Mouse (Mus musculus) intestine, embryonic 16.5 days (tissue): ENCODE measurements around the gene Aarsd1. TPM values are rescaled to one million over a fixed set of nuclear protein-coding genes. Genes with fewer than 3 reads are reported as not detected.
"Not testable (repeated sequence)": the region's sequence is repeated elsewhere in the genome, so short reads cannot be mapped to it uniquely, and the experiment has no call there.

Source experiments
- ATAC-seq: fragments of 200-750 bp; cut with Nextera tagmentation; 2 replicates; pipeline ENCODE4 v1.8.0; 2017; ENCODE audit warnings: moderate TSS enrichment, moderate library complexity
- H3K27ac ChIP-seq: fragments of 300-500 bp; sonication (generic); 2 replicates; pipeline ENCODE4 v1.5.1; 2014; ENCODE audit warnings: mild to moderate bottlenecking, low read length
- H3K27me3 ChIP-seq: fragments of 300-500 bp; sonication (generic); replicated peaks from 2 replicates; pipeline ENCODE4 v1.6.1; 2014; ENCODE audit warnings: low read length, control low read depth, mixed read lengths; ENCODE audit not compliant: control insufficient read depth, insufficient read depth
- H3K36me3 ChIP-seq: fragments of 300-500 bp; sonication (generic); 2 replicates; pipeline ENCODE4 v1.6.1; 2014; ENCODE audit warnings: low read length, control low read depth; ENCODE audit not compliant: control insufficient read depth, insufficient read depth
- H3K4me1 ChIP-seq: fragments of 300-500 bp; sonication (generic); 2 replicates; pipeline ENCODE4 v1.6.1; 2014; ENCODE audit warnings: low read length, control low read depth, mixed read lengths; ENCODE audit not compliant: control insufficient read depth, insufficient read depth
- H3K4me2 ChIP-seq: fragments of 300-500 bp; sonication (generic); 2 replicates; pipeline ENCODE4 v1.6.1; 2014; ENCODE audit warnings: low read depth, low read length, control low read depth
- H3K4me3 ChIP-seq: fragments of 300-500 bp; sonication (generic); 2 replicates; pipeline ENCODE4 v1.5.1; 2014; ENCODE audit warnings: mild to moderate bottlenecking, low read length
- H3K9ac ChIP-seq: fragments of 300-500 bp; sonication (generic); 2 replicates; pipeline ENCODE4 v1.6.1; 2014; ENCODE audit warnings: low read depth, low read length
- H3K9me3 ChIP-seq: fragments of 300-500 bp; sonication (generic); 2 replicates; pipeline ENCODE4 v1.6.1; 2016; ENCODE audit warnings: low read length, control low read depth; ENCODE audit not compliant: control insufficient read depth
- WGBS: fragments of 180-500 bp; shearing (Covaris S2); extraction: QIAGEN DNeasy Blood & Tissue Kit; methylation state at CpG from one replicate; pipeline ENCODE4 v1.1.7; 2014; 5-methylcytosine and 5-hydroxymethylcytosine counted together
- polyA plus RNA-seq: library from polyadenylated mRNA; unstranded; fragments of >200 nt; fragmentation: Nextera tagmentation; extraction: Ambion mirVana; gene quantifications from 2 replicates; pipeline ENCODE4 v1.2.1, GENCODE M21; 2015

Gene Aarsd1
- polyA plus RNA-seq: 53.6 and 64.0 TPM in 2 replicates

- Histone ChIP-seq H3K27ac (peak within 1 kb of the TSS; percentile 47), H3K4me1 (peaks cover 5% of the 10 kb centered on the region; the same call in 1 of the 2 replicates), H3K9ac (peak within 1 kb of the TSS; percentile 85), H3K4me2 (peak within 1 kb of the TSS; percentile 66), H3K4me3 (peak within 1 kb of the TSS; percentile 80), H3K36me3 (peaks cover 4% of the 10 kb centered on the region), H3K27me3 (no peaks in the 10 kb centered on the region), H3K9me3 (no peaks in the 10 kb centered on the region)
- under 1% methylated on average over 42 of the region's 45 CpGs for WGBS
- peak; percentile 78 for ATAC-seq
These were observed at the start of gene Aarsd1 for GRCm38 (mm10) chr11:101417101-101417855. Aarsd1 (minus strand) TSS chr11:101417615.

GRCm38 (mm10) chr11:101466552-101466950 is 49.1 kb upstream of the Aarsd1 start:
- not testable (repeated sequence) for H3K36me3 ChIP-seq, ATAC-seq, H3K27ac ChIP-seq, H3K9me3 ChIP-seq, H3K9ac ChIP-seq, H3K27me3 ChIP-seq
- H3K4me2 ChIP-seq: peak overlapping the region; percentile 93; the same call in 1 of the 2 replicates
- WGBS: 53% methylated on average over 5 of the region's 5 CpGs
- H3K4me1 ChIP-seq: peaks cover 34% of the 10 kb centered on the region
- H3K4me3 ChIP-seq: peak overlapping the region; percentile 91; the same call in 1 of the 2 replicates

GRCm38 (mm10) chr11:101465869-101466551 is 48.6 kb upstream of the Aarsd1 start, which contains the start of gene Vat1:
Vat1 (minus strand) TSS chr11:101466230.
- Histone ChIP-seq H3K27ac (peak within 1 kb of the TSS; percentile 92), H3K9ac (peak within 1 kb of the TSS; percentile 86), H3K27me3 (no peaks in the 10 kb centered on the region), H3K4me2 (peak within 1 kb of the TSS; percentile 93), H3K9me3 (no peaks in the 10 kb centered on the region), H3K36me3 (peaks cover 5% of the 10 kb centered on the region; the same call in 1 of the 2 replicates), H3K4me1 (peaks cover 34% of the 10 kb centered on the region), H3K4me3 (peak within 1 kb of the TSS; percentile 91)
- peak; percentile 56 for ATAC-seq
- under 1% methylated on average over 60 of the region's 60 CpGs for WGBS

- Histone ChIP-seq H3K27ac (peak overlapping the region; percentile 92), H3K9me3 (no peaks in the 10 kb centered on the region), H3K36me3 (peaks cover 5% of the 10 kb centered on the region; the same call in 1 of the 2 replicates), H3K4me3 (peak overlapping the region; percentile 91), H3K4me2 (peak overlapping the region; percentile 93), H3K9ac (peak overlapping the region; percentile 86), H3K27me3 (no peaks in the 10 kb centered on the region), H3K4me1 (peaks cover 34% of the 10 kb centered on the region)
- peak; percentile 53 for ATAC-seq
- 1% methylated on average over 51 of the region's 51 CpGs for WGBS
These were observed 47.9 kb upstream of the Aarsd1 start for GRCm38 (mm10) chr11:101465101-101465868.

- Histone ChIP-seq H3K9ac (peak within 1 kb of the TSS; percentile 86), H3K36me3 (peaks cover 5% of the 10 kb centered on the region; the same call in 1 of the 2 replicates), H3K9me3 (no peaks in the 10 kb centered on the region), H3K27ac (peak within 1 kb of the TSS; percentile 92), H3K4me3 (peak within 1 kb of the TSS; percentile 91), H3K4me2 (peak within 1 kb of the TSS; percentile 93), H3K4me1 (peaks cover 38% of the 10 kb centered on the region), H3K27me3 (no peaks in the 10 kb centered on the region)
- 10% methylated on average over 12 of the region's 12 CpGs for WGBS
- peak; percentile 34 for ATAC-seq
These were observed 47.0 kb upstream of the Aarsd1 start, which contains the start of gene Rnd2 for GRCm38 (mm10) chr11:101464211-101465100. Rnd2 (plus strand) TSS chr11:101464999.

GRCm38 (mm10) chr11:101462583-101463440 is 45.4 kb upstream of the Aarsd1 start:
- 22% methylated on average over 13 of the region's 13 CpGs for WGBS
- peak overlapping the region; percentile 92 for H3K27ac ChIP-seq
- ATAC-seq: peak; percentile 14

GRCm38 (mm10) chr11:101462141-101462540 is 44.7 kb upstream of the Aarsd1 start:
- peak overlapping the region; percentile 92 for H3K27ac ChIP-seq
- peaks cover 37% of the 10 kb centered on the region for H3K4me1 ChIP-seq
- peaks cover 13% of the 10 kb centered on the region for H3K36me3 ChIP-seq
- H3K4me2 ChIP-seq: no peak overlapping the region
- ATAC-seq: no peak
- 78% methylated on average over 14 of the region's 14 CpGs for WGBS
- H3K9ac ChIP-seq: 0 out of 2 replicates have a peak overlapping the region, but pooled peaks have one; percentile 16
- H3K27me3 ChIP-seq: no peaks in the 10 kb centered on the region
- H3K9me3 ChIP-seq: no peaks in the 10 kb centered on the region
- H3K4me3 ChIP-seq: no peak overlapping the region

More at GRCm38 (mm10) chr11:101462583-101463440, 45.4 kb upstream of the Aarsd1 start:
- Histone ChIP-seq H3K9ac (0 out of 2 replicates have a peak overlapping the region, but pooled peaks have one; percentile 16), H3K9me3 (no peaks in the 10 kb centered on the region), H3K4me1 (peaks cover 39% of the 10 kb centered on the region), H3K27me3 (no peaks in the 10 kb centered on the region), H3K4me2 (peak overlapping the region; percentile 93), H3K4me3 (no peak overlapping the region), H3K36me3 (peaks cover 10% of the 10 kb centered on the region)
